Mouse (Mus musculus): ENCODE measurements around the gene 1700017D01Rik. TPM values are rescaled to one million over a fixed set of nuclear protein-coding genes. Genes with fewer than 3 reads are reported as not detected.
"Not testable (repeated sequence)": the region's sequence is repeated elsewhere in the genome, so short reads cannot be mapped to it uniquely, and the experiment has no call there.

Gene 1700017D01Rik
- polyA plus RNA-seq, 1 experiment = not detected

DNA sequence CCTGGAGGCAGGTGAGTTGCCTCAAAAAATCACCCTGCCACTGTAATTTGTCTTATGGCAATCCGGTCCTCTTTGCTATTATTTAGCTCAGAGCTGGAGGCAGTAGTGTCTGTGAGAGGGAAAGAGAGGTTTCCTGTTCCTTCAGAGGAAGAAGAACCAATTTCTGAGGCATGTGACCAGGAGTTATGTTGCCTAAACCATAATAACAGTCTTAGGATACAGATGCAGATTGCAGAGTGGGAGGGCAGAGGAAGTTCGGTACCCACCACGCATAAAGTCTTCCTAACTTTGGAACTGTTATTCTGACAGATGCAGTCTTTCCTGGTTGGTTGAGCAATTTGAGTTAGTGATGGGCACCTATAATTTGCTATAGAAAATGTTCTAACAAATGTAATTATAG lies 32.3 kb downstream of the 1700017D01Rik start:
- TF ChIP-seq POLR2A (IDR thresholded peaks at IDR 0.05; ENCODE audit: low read depth, low read length) = no peak
- TF ChIP-seq CTCF (IDR thresholded peaks at IDR 0.05; ENCODE audit: borderline replicate concordance, insufficient read depth, low read length) = no peak
- H3K27ac ChIP-seq (ENCODE audit: insufficient read depth, low read length) = no peak overlapping the region
- H3K4me1 ChIP-seq (ENCODE audit: control insufficient read depth, insufficient read depth, low read length) = no peaks in the 10 kb centered on the region
- no peak overlapping the region for H3K4me3 ChIP-seq (ENCODE audit: insufficient read depth, low read length)

DNA sequence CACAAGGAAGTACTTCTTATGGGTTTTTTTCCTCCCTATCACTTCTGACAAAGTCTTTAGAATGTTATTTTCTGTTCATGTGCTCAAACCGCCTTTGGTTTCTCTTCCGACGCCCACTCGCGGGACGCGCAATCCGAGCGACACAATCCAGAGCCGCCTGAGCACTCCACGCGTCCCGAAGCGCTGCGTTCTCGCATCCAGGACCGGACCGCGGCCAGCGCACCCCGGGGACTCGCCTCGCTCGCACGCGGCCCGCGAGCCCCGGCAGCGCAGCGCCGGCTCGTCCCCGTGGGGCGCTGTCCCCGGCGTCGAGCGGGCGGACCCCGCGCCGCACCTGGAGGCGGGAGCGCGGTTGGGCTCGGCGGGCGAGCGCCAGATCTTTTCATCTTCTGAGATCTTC lies 38.5 kb downstream of the 1700017D01Rik start:
- not testable (repeated sequence) for H3K27ac ChIP-seq (ENCODE audit: insufficient read depth, low read length); H3K4me3 ChIP-seq (ENCODE audit: insufficient read depth, low read length); H3K4me1 ChIP-seq (ENCODE audit: control insufficient read depth, insufficient read depth, low read length)

DNA sequence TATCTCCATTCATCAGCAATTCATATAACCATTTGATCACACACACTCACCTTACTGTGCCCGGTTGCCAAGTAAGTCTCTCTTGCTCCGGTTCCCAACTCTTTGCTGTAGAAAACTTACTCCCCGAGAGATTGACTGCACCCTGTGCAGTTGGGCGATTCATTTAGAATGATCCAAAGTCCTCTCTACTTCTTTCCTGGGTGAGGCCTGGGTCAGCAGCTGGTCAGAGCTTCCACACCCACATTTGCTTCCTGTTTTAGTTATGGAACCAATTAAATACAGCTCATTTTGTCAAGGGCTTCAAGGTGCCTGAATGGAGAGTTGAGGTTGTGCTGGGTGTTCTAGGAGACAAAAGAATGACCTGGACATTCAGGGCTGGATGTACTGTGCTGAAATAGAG lies 49.7 kb downstream of the 1700017D01Rik start, which contains the start of gene Ms4a8a:
TSS of gene Ms4a8a (minus strand) at position 169 of the 400 bp plus-strand sequence.
- Histone ChIP-seq H3K4me1 (ENCODE audit: control insufficient read depth, insufficient read depth, low read length) (no peaks in the 10 kb centered on the region), H3K27ac (ENCODE audit: insufficient read depth, low read length) (no peak within 1 kb of the TSS), H3K4me3 (ENCODE audit: insufficient read depth, low read length) (no peak within 1 kb of the TSS)
- TF ChIP-seq CTCF (IDR thresholded peaks at IDR 0.05; ENCODE audit: borderline replicate concordance, insufficient read depth, low read length) (no peak), POLR2A (IDR thresholded peaks at IDR 0.05; ENCODE audit: low read depth, low read length) (no peak)

DNA sequence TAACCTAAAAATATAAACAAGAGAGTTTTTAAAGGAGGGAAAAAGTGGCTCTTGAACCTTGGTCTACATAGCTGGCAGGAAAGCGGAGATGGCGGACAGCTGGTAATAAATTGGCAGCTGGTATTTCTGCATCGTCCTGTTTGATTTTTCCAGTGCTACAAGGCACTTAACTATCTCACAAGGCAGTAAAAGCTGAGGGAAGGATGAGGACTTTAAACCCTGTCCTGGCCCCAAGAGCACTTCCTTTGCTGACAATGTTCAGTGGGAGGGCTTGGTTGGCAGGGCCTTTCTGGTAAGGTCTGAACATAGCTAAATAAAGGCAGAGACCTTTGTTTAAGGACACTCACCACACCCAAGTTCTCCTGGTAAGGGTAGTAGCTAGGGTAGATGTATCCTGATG lies 60.3 kb downstream of the 1700017D01Rik start:
- no peak overlapping the region for H3K27ac ChIP-seq (ENCODE audit: insufficient read depth, low read length)
- no peak overlapping the region for H3K4me3 ChIP-seq (ENCODE audit: insufficient read depth, low read length)
- TF ChIP-seq POLR2A (IDR thresholded peaks at IDR 0.05; ENCODE audit: low read depth, low read length) (no peak), CTCF (IDR thresholded peaks at IDR 0.05; ENCODE audit: borderline replicate concordance, insufficient read depth, low read length) (no peak)
- no peaks in the 10 kb centered on the region for H3K4me1 ChIP-seq (ENCODE audit: control insufficient read depth, insufficient read depth, low read length)

DNA sequence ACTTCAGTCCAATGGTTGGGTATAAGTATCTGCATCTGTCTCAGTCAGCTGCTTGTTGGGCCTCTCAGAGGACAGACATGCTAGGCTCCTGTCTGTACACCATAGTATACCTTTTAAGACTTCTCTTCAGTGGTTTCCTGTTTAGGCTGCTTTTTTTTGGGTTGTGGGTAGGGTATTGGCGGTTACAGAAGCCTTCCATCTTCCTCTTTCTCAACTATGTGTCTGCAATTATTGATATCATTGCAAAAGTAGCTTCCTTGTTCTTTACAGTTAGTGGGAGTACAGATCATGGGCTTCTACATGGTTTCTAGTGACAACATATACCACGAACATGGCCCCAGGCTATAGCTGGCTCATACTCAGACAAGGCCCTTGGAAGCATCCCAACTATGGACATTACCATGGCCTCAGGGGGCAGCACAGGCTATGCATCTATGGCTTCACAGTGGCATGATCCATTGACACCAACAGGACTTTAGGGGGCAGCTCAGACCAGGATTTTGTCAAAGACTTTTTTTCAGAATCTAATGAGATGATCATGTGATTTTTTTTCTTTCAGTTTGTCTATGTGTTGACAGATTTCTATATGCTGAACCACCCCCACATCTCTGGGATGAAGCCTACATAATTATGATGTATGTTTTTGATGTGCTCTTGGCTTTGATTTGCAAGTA lies 65.3 kb downstream of the 1700017D01Rik start:
- Histone ChIP-seq H3K27ac (ENCODE audit: insufficient read depth, low read length) (no peak overlapping the region), H3K4me1 (ENCODE audit: control insufficient read depth, insufficient read depth, low read length) (no peaks in the 10 kb centered on the region), H3K4me3 (ENCODE audit: insufficient read depth, low read length) (no peak overlapping the region)
- no peak for TF ChIP-seq POLR2A (IDR thresholded peaks at IDR 0.05; ENCODE audit: low read depth, low read length)
- no peak for TF ChIP-seq CTCF (IDR thresholded peaks at IDR 0.05; ENCODE audit: borderline replicate concordance, insufficient read depth, low read length)

DNA sequence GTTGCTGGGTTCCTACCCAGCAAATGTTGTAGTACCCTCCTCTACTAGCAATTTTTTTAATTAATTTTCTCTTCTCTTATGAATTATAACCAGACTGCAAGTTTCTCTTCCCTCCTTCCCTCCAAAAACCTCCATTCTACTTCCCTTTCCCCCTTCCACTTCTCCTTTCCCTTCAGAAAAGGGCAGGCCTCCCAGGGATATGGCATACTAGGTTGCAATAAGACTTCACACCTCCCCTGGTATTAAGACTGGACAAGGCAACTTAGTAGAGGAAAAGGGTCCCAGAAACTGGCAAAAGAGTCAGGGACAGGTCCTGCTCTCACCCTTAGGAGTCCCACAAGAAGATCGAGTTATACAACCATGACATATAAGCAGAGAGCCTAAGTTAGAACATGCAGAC lies 69.8 kb downstream of the 1700017D01Rik start:
- H3K4me3 ChIP-seq (ENCODE audit: insufficient read depth, low read length) = no peak overlapping the region
- no peaks in the 10 kb centered on the region for H3K4me1 ChIP-seq (ENCODE audit: control insufficient read depth, insufficient read depth, low read length)
- no peak overlapping the region for H3K27ac ChIP-seq (ENCODE audit: insufficient read depth, low read length)
- no peak for TF ChIP-seq POLR2A (IDR thresholded peaks at IDR 0.05; ENCODE audit: low read depth, low read length)
- TF ChIP-seq CTCF (IDR thresholded peaks at IDR 0.05; ENCODE audit: borderline replicate concordance, insufficient read depth, low read length) = no peak

DNA sequence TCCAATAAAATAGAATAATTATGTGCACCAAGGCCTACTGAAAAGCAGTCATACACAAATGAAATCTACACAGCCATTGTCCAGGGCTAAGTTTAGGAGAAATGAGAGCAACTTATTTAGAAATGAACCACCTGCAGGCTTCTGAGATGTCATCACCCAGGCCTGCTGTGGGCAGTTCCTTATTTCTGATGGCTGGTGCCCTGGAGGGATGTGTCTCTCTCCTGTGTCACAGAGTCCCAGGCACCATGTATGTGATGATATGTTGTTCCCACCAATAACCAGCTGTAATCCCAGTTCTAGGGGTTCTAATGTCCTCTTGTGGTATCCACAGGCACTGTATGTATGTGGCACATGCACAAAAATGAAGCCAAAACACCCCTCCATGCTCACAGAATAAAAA lies 70.7 kb downstream of the 1700017D01Rik start:
- TF ChIP-seq POLR2A (IDR thresholded peaks at IDR 0.05; ENCODE audit: low read depth, low read length) = no peak
- TF ChIP-seq CTCF (IDR thresholded peaks at IDR 0.05; ENCODE audit: borderline replicate concordance, insufficient read depth, low read length) = no peak
- H3K4me3 ChIP-seq (ENCODE audit: insufficient read depth, low read length) = no peak overlapping the region
- H3K27ac ChIP-seq (ENCODE audit: insufficient read depth, low read length) = no peak overlapping the region
- no peaks in the 10 kb centered on the region for H3K4me1 ChIP-seq (ENCODE audit: control insufficient read depth, insufficient read depth, low read length)

DNA sequence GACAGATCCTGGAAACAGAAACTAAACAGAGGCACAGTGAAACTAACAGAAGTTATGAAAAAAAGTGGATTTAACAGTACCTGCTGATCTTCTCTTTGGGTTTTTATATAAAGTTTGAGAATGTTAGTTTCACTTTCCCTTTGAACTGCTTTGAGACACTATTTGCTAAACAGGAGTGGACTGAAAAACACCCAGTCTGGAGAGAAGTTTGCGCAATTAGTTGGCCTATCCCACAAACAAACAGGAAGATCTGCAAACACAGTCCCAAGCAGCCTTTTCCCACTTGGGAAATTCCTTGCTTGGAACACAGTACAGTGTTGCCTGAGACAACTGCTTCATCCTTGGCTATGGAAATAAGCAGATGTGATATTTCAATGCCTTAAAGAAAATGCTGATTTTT lies 75.0 kb downstream of the 1700017D01Rik start:
- not testable (repeated sequence) for H3K4me3 ChIP-seq (ENCODE audit: insufficient read depth, low read length); H3K27ac ChIP-seq (ENCODE audit: insufficient read depth, low read length); H3K4me1 ChIP-seq (ENCODE audit: control insufficient read depth, insufficient read depth, low read length)

DNA sequence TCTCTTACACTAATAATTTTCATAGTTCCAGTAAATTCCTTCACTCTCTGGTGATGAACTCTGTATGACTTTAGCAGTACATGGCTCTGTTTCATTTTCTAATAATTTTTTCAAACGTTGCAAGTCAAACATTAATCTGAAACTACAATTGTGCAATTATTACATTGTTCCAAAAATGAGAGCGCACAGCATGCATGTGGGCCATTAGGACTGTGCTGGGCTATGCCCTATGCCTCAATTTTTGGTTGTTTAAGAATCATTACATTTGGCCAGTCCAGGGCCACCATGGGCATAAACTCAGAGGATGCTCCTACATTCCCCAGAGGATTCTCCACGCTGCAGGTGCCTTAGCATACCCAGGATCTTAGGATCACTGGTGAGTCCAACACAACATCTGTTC lies 77.4 kb downstream of the 1700017D01Rik start:
- Histone ChIP-seq H3K4me3 (ENCODE audit: insufficient read depth, low read length) (no peak overlapping the region), H3K27ac (ENCODE audit: insufficient read depth, low read length) (no peak overlapping the region), H3K4me1 (ENCODE audit: control insufficient read depth, insufficient read depth, low read length) (no peaks in the 10 kb centered on the region)
- TF ChIP-seq CTCF (IDR thresholded peaks at IDR 0.05; ENCODE audit: borderline replicate concordance, insufficient read depth, low read length) = no peak
- no peak for TF ChIP-seq POLR2A (IDR thresholded peaks at IDR 0.05; ENCODE audit: low read depth, low read length)

DNA sequence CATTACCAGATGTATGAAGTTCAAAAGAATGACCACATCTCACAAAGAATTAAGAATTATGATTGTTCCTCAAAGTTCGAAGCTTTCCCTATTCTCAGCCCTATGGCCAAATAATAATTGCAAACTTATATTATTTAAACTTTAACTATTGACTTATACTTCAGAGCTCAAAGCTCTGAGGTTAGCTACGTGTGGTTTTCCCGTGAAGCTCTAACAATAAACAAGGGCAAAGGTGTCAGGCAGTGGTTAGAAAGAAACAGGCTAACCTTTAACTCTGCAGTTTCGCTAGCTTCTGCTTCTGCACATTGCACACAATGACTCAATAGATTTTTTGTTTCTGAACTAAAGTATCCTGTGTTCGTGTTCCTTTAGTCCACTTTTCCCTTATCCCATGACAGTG lies 77.8 kb downstream of the 1700017D01Rik start:
- no peak for TF ChIP-seq CTCF (IDR thresholded peaks at IDR 0.05; ENCODE audit: borderline replicate concordance, insufficient read depth, low read length)
- TF ChIP-seq POLR2A (IDR thresholded peaks at IDR 0.05; ENCODE audit: low read depth, low read length) = no peak
- H3K27ac ChIP-seq (ENCODE audit: insufficient read depth, low read length) = no peak overlapping the region
- no peaks in the 10 kb centered on the region for H3K4me1 ChIP-seq (ENCODE audit: control insufficient read depth, insufficient read depth, low read length)
- H3K4me3 ChIP-seq (ENCODE audit: insufficient read depth, low read length) = no peak overlapping the region

DNA sequence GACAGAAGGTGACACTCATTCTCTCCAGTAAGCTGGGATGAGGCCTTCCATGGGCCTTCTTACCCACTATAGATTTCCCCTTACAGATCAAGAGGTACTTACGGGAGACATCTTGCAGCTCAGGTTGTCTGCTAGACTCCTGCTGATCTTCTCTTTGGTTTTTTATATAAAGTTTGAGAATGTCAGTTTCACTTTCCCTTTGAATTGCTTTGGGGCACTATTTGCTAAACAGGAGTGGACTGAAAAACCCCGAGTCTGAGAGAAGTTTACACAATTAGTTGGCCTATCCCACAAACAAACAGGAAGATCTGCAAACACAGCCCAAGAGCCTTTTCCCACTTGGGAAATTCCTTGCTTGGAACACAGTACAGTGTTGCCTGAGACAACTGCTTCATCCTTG lies 80.4 kb downstream of the 1700017D01Rik start:
- no peak overlapping the region for H3K27ac ChIP-seq (ENCODE audit: insufficient read depth, low read length)
- TF ChIP-seq POLR2A (IDR thresholded peaks at IDR 0.05; ENCODE audit: low read depth, low read length) (no peak), CTCF (IDR thresholded peaks at IDR 0.05; ENCODE audit: borderline replicate concordance, insufficient read depth, low read length) (no peak)
- no peak overlapping the region for H3K4me3 ChIP-seq (ENCODE audit: insufficient read depth, low read length)
- no peaks in the 10 kb centered on the region for H3K4me1 ChIP-seq (ENCODE audit: control insufficient read depth, insufficient read depth, low read length)

Data from embryonic fibroblast, embryonic 13.5 days (primary cell).